Mouse (Mus musculus) MEL (cell line): ENCODE measurements at regions not wholly inside any gene's neighbourhood (a gene's known extent, or its start where the extent isn't known, plus 50 kb on each side); places are given as distances from the start of the nearest gene placed in this dataset.

Experiments
- DNase-seq: peaks from one replicate; pipeline ENCODE4 v3.0.0; 2011; ENCODE audit warnings: low read depth, low spot score
- H3K27ac ChIP-seq: 2 replicates; pipeline ENCODE4 v1.5.1; 2012; ENCODE audit warnings: low read depth, mild to moderate bottlenecking, control low read depth, low read length, moderate library complexity; ENCODE audit not compliant: control insufficient read depth
- H3K27me3 ChIP-seq, 2 experiments: fragments of 150-350 bp in 1 of 2; sonication (generic) in 1 of 2; 2 replicates each; pipeline ENCODE4 v1.6.1; 2012; ENCODE audit warnings: low read length in 2 of 2, mild to moderate bottlenecking in 2 of 2, improper control_type of control experiment in 1 of 2, moderate library complexity in 1 of 2; ENCODE audit not compliant: insufficient read depth in 2 of 2, control insufficient read depth in 1 of 2
- H3K36me3 ChIP-seq, 2 experiments: 2 replicates each; pipeline ENCODE4 v1.6.1; 2012 to 2014; ENCODE audit warnings: low read length in 2 of 2, improper control_type of control experiment in 1 of 2, inconsistent platforms in 1 of 2, mild to moderate bottlenecking in 1 of 2; ENCODE audit not compliant: insufficient read depth in 2 of 2, control insufficient read depth in 1 of 2
- H3K4me1 ChIP-seq, 2 experiments: fragments of 150-350 bp in 1 of 2; sonication (generic) in 1 of 2; 2 replicates each; pipeline ENCODE4 v1.6.1; 2012; ENCODE audit warnings: low read length in 2 of 2, improper control_type of control experiment in 1 of 2, mild to moderate bottlenecking in 1 of 2; ENCODE audit not compliant: insufficient read depth in 2 of 2, control insufficient read depth in 1 of 2
- H3K4me3 ChIP-seq, 2 experiments: fragments of 150-350 bp in 1 of 2; sonication (generic) in 1 of 2; 2 replicates each; pipeline ENCODE4 v1.5.1; 2012; ENCODE audit warnings: low read depth in 2 of 2, low read length in 2 of 2, mild to moderate bottlenecking in 2 of 2, moderate library complexity in 2 of 2, control low read depth in 1 of 2, improper control_type of control experiment in 1 of 2; ENCODE audit not compliant: control insufficient read depth in 1 of 2, insufficient read depth in 1 of 2
- H3K79me2 ChIP-seq: 2 replicates; pipeline ENCODE4 v1.6.1; 2012; ENCODE audit warnings: mild to moderate bottlenecking, low read length, moderate library complexity; ENCODE audit not compliant: control insufficient read depth, poor library complexity, insufficient read depth
- H3K9ac ChIP-seq: 2 replicates; pipeline ENCODE4 v1.6.1; 2012; ENCODE audit warnings: low read depth, mild to moderate bottlenecking, control low read depth, low read length, moderate library complexity; ENCODE audit not compliant: control insufficient read depth, poor library complexity, severe bottlenecking
- H3K9me3 ChIP-seq: fragments of 150-350 bp; sonication (generic); replicated peaks from 2 replicates; pipeline ENCODE4 v1.6.1; 2012; ENCODE audit warnings: mild to moderate bottlenecking, low read length, improper control_type of control experiment, moderate library complexity; ENCODE audit not compliant: insufficient read depth
- BHLHE40 ChIP-seq: IDR thresholded peaks from 2 replicates; pipeline ENCODE4 v1.6.1; 2012; ENCODE audit warnings: low read depth, mild to moderate bottlenecking, inconsistent platforms, low read length, improper control_type of control experiment, borderline replicate concordance
- CTCF ChIP-seq, 3 experiments: IDR thresholded peaks in 2 of 3; conservative IDR thresholded peaks in 1 of 3; 2 replicates each; pipeline ENCODE4 v1.5.1; 2011 to 2012; ENCODE audit warnings: low read length in 3 of 3, low read depth in 2 of 3, mild to moderate bottlenecking in 2 of 3, improper control_type of control experiment in 1 of 3, inconsistent platforms in 1 of 3, mixed read lengths in 1 of 3, moderate library complexity in 1 of 3; ENCODE audit not compliant: control insufficient read depth in 1 of 3, insufficient read depth in 1 of 3, poor library complexity in 1 of 3, severe bottlenecking in 1 of 3
- E2F4 ChIP-seq: IDR thresholded peaks from 2 replicates; pipeline ENCODE4 v1.6.1; 2011; ENCODE audit warnings: low read depth, low read length, improper control_type of control experiment, borderline replicate concordance
- EP300 ChIP-seq, 2 experiments: IDR thresholded peaks; 2 replicates each; pipeline ENCODE4 v1.6.1; 2011; ENCODE audit warnings: improper control_type of control experiment in 2 of 2, low read length in 2 of 2, low read depth in 1 of 2, mild to moderate bottlenecking in 1 of 2
- GATA1 ChIP-seq: IDR thresholded peaks from 2 replicates; pipeline ENCODE4 v1.6.1; 2011; ENCODE audit warnings: low read depth, low read length, improper control_type of control experiment
- JUND ChIP-seq: IDR thresholded peaks from 2 replicates; pipeline ENCODE4 v1.6.1; 2011; ENCODE audit warnings: low read depth, mild to moderate bottlenecking, improper control_type of control experiment, low read length
- KAT2A ChIP-seq: conservative IDR thresholded peaks from 2 replicates; pipeline ENCODE4 v1.6.1; 2012; ENCODE audit warnings: low read depth, low read length, improper control_type of control experiment, inconsistent platforms
- MAX ChIP-seq: IDR thresholded peaks from 2 replicates; pipeline ENCODE4 v1.6.1; 2011; ENCODE audit warnings: low read length, improper control_type of control experiment
- MAZ ChIP-seq: IDR thresholded peaks from 2 replicates; pipeline ENCODE4 v1.6.1; 2012; ENCODE audit warnings: low read depth, mild to moderate bottlenecking, inconsistent platforms, low read length, improper control_type of control experiment
- MXI1 ChIP-seq: IDR thresholded peaks from 2 replicates; pipeline ENCODE4 v1.6.1; 2011; ENCODE audit warnings: mild to moderate bottlenecking, low read depth, low read length, improper control_type of control experiment
- MYC ChIP-seq: IDR thresholded peaks from 2 replicates; pipeline ENCODE4 v1.6.1; 2011; ENCODE audit warnings: low read depth, mild to moderate bottlenecking, low read length, improper control_type of control experiment, moderate library complexity
- NRF1 ChIP-seq: IDR thresholded peaks from 2 replicates; pipeline ENCODE4 v1.6.1; 2014; ENCODE audit warnings: low read depth, mild to moderate bottlenecking, inconsistent platforms, low read length, improper control_type of control experiment, moderate library complexity; ENCODE audit not compliant: poor library complexity, insufficient read depth, severe bottlenecking
- POLR2AphosphoS5 ChIP-seq: IDR thresholded peaks from 2 replicates; pipeline ENCODE4 v1.6.1; 2012; ENCODE audit warnings: low read depth, borderline replicate concordance, mild to moderate bottlenecking, inconsistent platforms, low read length, moderate library complexity, mixed read lengths
- RAD21 ChIP-seq: IDR thresholded peaks from 2 replicates; pipeline ENCODE4 v1.6.1; 2011; ENCODE audit warnings: mild to moderate bottlenecking, low read depth, low read length, improper control_type of control experiment
- TAL1 ChIP-seq: IDR thresholded peaks from 2 replicates; pipeline ENCODE4 v1.6.1; 2012; ENCODE audit warnings: mild to moderate bottlenecking, inconsistent platforms, low read length, moderate library complexity, mixed read lengths
- TBP ChIP-seq: IDR thresholded peaks from 2 replicates; pipeline ENCODE4 v1.8.0; 2011; ENCODE audit warnings: low read depth, low read length, improper control_type of control experiment
- TCF12 ChIP-seq: IDR thresholded peaks from 2 replicates; pipeline ENCODE4 v1.6.1; 2014; ENCODE audit warnings: low read depth, mild to moderate bottlenecking, inconsistent platforms, low read length, improper control_type of control experiment, moderate library complexity
- USF1 ChIP-seq: IDR thresholded peaks from 2 replicates; pipeline ENCODE4 v1.6.1; 2014; ENCODE audit warnings: low read depth, mild to moderate bottlenecking, inconsistent platforms, low read length, improper control_type of control experiment, moderate library complexity
- ZC3H11A ChIP-seq: IDR thresholded peaks from 2 replicates; pipeline ENCODE4 v1.6.1; 2012; ENCODE audit warnings: low read depth, mild to moderate bottlenecking, inconsistent platforms, low read length, improper control_type of control experiment
- ZKSCAN1 ChIP-seq: IDR thresholded peaks from 2 replicates; pipeline ENCODE4 v1.6.1; 2012; ENCODE audit warnings: low read depth, mild to moderate bottlenecking, inconsistent platforms, low read length, improper control_type of control experiment, moderate library complexity
- ZNF384 ChIP-seq: IDR thresholded peaks from 2 replicates; pipeline ENCODE4 v1.6.1; 2012; ENCODE audit warnings: low read depth, mild to moderate bottlenecking, inconsistent platforms, low read length, improper control_type of control experiment

DNA sequence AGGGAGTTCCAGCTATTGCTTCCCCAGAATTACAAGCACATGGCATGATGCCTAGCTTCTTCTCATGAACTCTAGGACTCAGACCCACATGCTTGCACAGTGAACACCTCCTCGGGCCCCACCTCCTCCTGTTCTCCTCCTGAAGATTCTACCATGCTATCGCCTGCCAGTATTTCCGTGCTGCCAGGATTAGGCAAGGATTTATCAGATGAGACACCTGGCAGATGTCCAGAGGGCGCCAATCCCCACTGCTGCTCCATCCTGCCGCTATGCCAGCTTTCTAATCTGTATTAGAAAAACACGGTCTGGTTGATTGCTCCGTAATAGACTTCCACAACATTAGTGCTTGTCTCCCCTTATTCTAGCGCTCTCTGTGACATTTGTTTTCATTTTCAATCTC, 209.0 kb downstream of the Nucb2 start:
- TF ChIP-seq ZKSCAN1 = no peak
- TF ChIP-seq MAZ = no peak
- no peak for TF ChIP-seq POLR2AphosphoS5
- TF ChIP-seq EP300 (IDR thresholded peaks at IDR 0.05; ENCODE audit: low read depth in 1 of 2, low read length in 2 of 2) = no peak
- TF ChIP-seq E2F4 = no peak
- no peak for TF ChIP-seq JUND
- no peak for TF ChIP-seq RAD21
- TF ChIP-seq USF1 = no peak
- TF ChIP-seq ZC3H11A = no peak
- DNase-seq = no peak
- H3K4me3 ChIP-seq = no peak overlapping the region
- no peaks in the 10 kb centered on the region for H3K27me3 ChIP-seq
- H3K9me3 ChIP-seq = no peaks in the 10 kb centered on the region
- no peaks in the 10 kb centered on the region for H3K4me1 ChIP-seq
- H3K9ac ChIP-seq = no peak overlapping the region
- no peaks in the 10 kb centered on the region for H3K36me3 ChIP-seq
- no peaks in the 10 kb centered on the region for H3K79me2 ChIP-seq
- H3K27ac ChIP-seq = no peak overlapping the region

DNA sequence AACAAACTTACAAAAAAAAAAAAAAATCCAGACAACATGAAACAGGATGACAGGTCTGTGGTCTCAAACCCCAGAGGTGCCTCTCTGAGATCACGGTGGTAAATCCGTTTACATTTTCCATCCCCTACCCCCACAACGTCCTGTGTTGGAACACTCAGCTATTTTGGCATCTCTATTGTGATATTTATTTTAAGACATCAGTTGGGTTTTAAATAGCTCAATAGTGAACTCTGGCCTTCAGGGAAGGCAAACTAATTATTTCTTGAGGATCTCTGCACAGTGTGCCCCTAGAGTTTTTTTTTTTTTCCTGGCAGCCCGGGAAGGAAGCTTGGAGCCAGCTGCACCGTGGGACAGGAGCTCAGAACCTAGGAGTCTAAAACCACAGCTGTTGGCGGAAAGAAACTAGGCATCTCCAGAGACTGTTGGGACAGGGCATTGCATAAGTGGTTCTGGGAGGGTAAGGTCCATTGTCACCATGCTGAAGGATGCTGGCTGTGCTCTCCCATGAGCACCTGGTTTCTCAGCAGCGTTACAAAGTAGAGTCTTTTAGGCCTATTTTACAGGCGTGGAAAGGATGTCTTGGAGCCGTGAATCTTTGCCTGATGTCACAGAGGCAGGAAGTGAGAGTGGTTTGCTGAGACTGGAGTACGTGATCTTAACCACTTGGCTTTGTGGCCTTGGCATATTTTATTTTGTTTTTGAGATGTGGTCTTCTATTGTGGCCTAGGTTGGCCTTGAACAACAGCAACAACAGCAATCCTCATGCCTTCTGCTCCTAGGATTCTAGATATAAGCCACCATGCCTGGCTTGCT, 211.3 kb downstream of the Nucb2 start:
- no peak for TF ChIP-seq MAX
- no peak for TF ChIP-seq RAD21
- no peak for TF ChIP-seq GATA1
- TF ChIP-seq CTCF (IDR thresholded peaks at IDR 0.05 in 2 of 3, conservative IDR thresholded peaks at IDR 0.05 in 1 of 3; ENCODE audit: control insufficient read depth in 1 of 3, insufficient read depth in 1 of 3, low read depth in 2 of 3, low read length in 3 of 3, poor library complexity in 1 of 3, severe bottlenecking in 1 of 3) = no peak
- TF ChIP-seq ZKSCAN1 = no peak
- TF ChIP-seq MXI1 = no peak
- no peak overlapping the region for H3K4me3 ChIP-seq
- no peaks in the 10 kb centered on the region for H3K36me3 ChIP-seq
- H3K79me2 ChIP-seq = no peaks in the 10 kb centered on the region
- H3K27ac ChIP-seq = no peak overlapping the region
- DNase-seq = no peak
- no peaks in the 10 kb centered on the region for H3K27me3 ChIP-seq
- no peaks in the 10 kb centered on the region for H3K9me3 ChIP-seq
- no peak overlapping the region for H3K9ac ChIP-seq
- no peaks in the 10 kb centered on the region for H3K4me1 ChIP-seq

DNA sequence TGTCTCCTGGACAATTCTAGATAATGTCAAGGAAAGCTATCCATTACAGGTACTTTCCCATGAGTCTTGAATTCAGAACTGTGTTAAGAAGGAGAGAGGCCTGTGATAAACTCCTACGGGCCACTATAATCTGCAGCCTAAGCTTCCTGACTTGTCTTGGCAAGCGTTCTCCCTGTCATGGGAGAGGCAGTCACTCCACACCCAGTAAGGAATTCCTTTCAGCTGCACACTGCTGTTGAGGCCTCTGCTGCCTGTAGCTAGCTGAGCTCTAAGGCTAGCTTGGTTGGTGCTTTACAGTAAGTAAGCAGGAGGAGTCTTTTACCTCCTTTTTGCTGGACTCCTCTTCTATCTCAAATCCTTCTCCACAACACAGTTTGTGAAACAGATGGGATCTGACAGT, 224.2 kb downstream of the Nucb2 start:
- no peaks in the 10 kb centered on the region for H3K4me1 ChIP-seq
- TF ChIP-seq KAT2A = no peak
- no peak for TF ChIP-seq ZNF384
- no peak for TF ChIP-seq NRF1
- TF ChIP-seq BHLHE40 = no peak
- no peak for TF ChIP-seq TBP
- TF ChIP-seq POLR2AphosphoS5 = no peak
- no peak for TF ChIP-seq CTCF (IDR thresholded peaks at IDR 0.05 in 2 of 3, conservative IDR thresholded peaks at IDR 0.05 in 1 of 3; ENCODE audit: control insufficient read depth in 1 of 3, insufficient read depth in 1 of 3, low read depth in 2 of 3, low read length in 3 of 3, poor library complexity in 1 of 3, severe bottlenecking in 1 of 3)
- no peak for TF ChIP-seq TAL1
- TF ChIP-seq MAZ = no peak
- no peak for TF ChIP-seq TCF12
- no peak for TF ChIP-seq GATA1
- TF ChIP-seq MYC = no peak
- TF ChIP-seq EP300 (IDR thresholded peaks at IDR 0.05; ENCODE audit: low read depth in 1 of 2, low read length in 2 of 2) = no peak
- no peak overlapping the region for H3K9ac ChIP-seq
- no peak for DNase-seq
- H3K4me3 ChIP-seq = no peak overlapping the region
- no peak overlapping the region for H3K27ac ChIP-seq
- no peaks in the 10 kb centered on the region for H3K36me3 ChIP-seq
- no peaks in the 10 kb centered on the region for H3K27me3 ChIP-seq
- no peaks in the 10 kb centered on the region for H3K79me2 ChIP-seq
- H3K9me3 ChIP-seq = no peaks in the 10 kb centered on the region
